Mouse (Mus musculus): Measurements from ENCODE around the gene Speer4f2. TPM values are rescaled to one million over a fixed set of nuclear protein-coding genes. Genes with fewer than 3 reads are reported as not detected.
"Not testable (repeated sequence)": the region's sequence is repeated elsewhere in the genome, so short reads cannot be mapped to it uniquely, and the experiment has no call there.

Speer4f2 gene
- not detected in 2 replicates for polyA plus RNA-seq (2015; fragmentation: Nextera tagmentation; extraction: Ambion mirVana)

DNA sequence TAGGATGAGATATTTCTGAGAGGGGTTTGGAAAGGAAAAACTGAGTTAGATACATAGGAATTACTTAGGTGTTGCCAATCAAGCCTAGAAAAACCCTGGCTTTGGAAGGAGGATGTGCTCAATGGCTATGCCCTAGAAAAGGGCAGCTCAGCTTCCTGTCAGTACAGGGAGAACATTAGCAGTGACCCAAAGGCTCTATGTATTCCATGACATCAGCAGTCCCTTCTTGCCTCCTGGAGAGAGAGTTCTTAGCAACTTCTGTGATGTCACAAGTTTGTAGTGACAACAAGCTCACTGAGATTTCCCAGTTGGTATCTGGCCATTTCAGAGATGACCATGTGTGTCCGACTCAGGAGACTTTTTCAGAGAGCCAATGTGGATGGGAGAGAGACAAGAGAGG lies at the start of gene Speer4f2:
Speer4f2 (plus strand) TSS at position 301 of the 400 bp plus-strand sequence.
- 92% methylated on average over 1 of the region's 1 CpGs for WGBS
- H3K27ac ChIP-seq (ENCODE audit: low read length); H3K9me3 ChIP-seq (ENCODE audit: low read length); ATAC-seq; H3K27me3 ChIP-seq (replicated peaks; ENCODE audit: insufficient read depth, low read length); H3K36me3 ChIP-seq (ENCODE audit: insufficient read depth, low read length); H3K9ac ChIP-seq (replicated peaks; ENCODE audit: low read depth); DNase-seq (ENCODE audit: low spot score); H3K4me3 ChIP-seq (ENCODE audit: low read depth, low read length); H3K4me2 ChIP-seq (replicated peaks; ENCODE audit: low read depth, low read length); H3K4me1 ChIP-seq (ENCODE audit: insufficient read depth, low read depth, low read length): not testable (repeated sequence)

DNA sequence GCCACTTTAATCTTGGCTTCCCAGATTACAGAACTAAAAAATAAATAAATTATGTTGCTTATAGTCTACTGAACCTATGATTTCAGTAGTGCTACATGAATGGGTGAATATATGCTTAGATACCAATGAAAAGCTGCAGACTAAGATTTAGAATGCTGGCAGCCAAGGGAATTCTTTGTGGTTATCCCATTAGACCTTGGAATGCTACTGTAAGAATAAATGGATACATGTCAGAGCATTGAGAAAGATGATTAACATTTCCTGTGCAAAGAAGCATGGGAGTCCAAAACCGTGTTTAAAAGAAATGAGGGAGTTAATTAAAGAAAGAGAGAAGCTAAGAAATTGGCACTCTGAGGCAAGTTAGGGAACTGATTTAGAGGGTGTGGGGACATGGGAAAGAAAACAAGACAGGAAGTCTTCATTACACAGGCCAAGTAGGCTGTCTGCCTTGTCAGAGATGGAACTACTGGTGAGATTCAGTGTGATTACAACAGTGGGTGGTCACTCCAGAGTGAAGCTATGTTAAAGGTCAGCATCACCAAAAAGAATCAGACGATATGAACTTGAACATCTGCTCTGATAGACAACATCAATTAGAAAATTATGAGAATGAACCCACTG lies 43.9 kb upstream of the Speer4f2 start:
- no peak overlapping the region for H3K9ac ChIP-seq (replicated peaks; ENCODE audit: low read depth)
- H3K4me1 ChIP-seq (ENCODE audit: insufficient read depth, low read depth, low read length), result no peaks in the 10 kb centered on the region
- ATAC-seq (no peak), DNase-seq (ENCODE audit: low spot score) (no peak)
- H3K36me3 ChIP-seq (ENCODE audit: insufficient read depth, low read length), result no peaks in the 10 kb centered on the region
- H3K27ac ChIP-seq (ENCODE audit: low read length), result no peak overlapping the region
- H3K9me3 ChIP-seq (ENCODE audit: low read length), result no peaks in the 10 kb centered on the region
- no peak overlapping the region for H3K4me3 ChIP-seq (ENCODE audit: low read depth, low read length)
- 40% methylated on average over 2 of the region's 2 CpGs for WGBS
- H3K27me3 ChIP-seq (replicated peaks; ENCODE audit: insufficient read depth, low read length), result no peaks in the 10 kb centered on the region
- no peak overlapping the region for H3K4me2 ChIP-seq (replicated peaks; ENCODE audit: low read depth, low read length)
- no peak for TF ChIP-seq CTCF (IDR thresholded peaks at IDR 0.05)
- no peak for TF ChIP-seq EP300 (IDR thresholded peaks at IDR 0.05)

DNA sequence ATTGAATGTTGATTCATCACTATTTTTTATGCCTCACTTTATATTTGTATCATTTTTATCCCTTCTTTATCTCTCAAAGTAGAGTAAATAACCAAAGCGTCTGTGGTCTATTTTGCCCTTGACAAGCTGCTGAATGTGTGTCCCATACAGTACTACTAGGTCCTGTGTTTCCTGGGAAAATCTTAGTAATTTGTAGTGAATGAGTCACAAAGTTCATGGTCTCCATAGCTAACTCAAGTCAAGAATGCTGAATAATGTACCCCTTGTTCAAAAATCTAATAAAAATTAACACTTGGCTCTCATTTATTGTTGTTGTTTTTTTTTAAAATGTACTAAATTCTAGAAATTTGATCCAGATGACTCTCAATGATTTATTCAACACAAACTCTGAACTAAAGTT lies 38.1 kb upstream of the Speer4f2 start:
- WGBS, result 69% methylated on average over 1 of the region's 1 CpGs
- no peak for TF ChIP-seq EP300 (IDR thresholded peaks at IDR 0.05)
- no peak for TF ChIP-seq CTCF (IDR thresholded peaks at IDR 0.05)
- no peaks in the 10 kb centered on the region for H3K27me3 ChIP-seq (replicated peaks; ENCODE audit: insufficient read depth, low read length)
- no peaks in the 10 kb centered on the region for H3K36me3 ChIP-seq (ENCODE audit: insufficient read depth, low read length)
- no peaks in the 10 kb centered on the region for H3K4me1 ChIP-seq (ENCODE audit: insufficient read depth, low read depth, low read length)
- no peak overlapping the region for H3K27ac ChIP-seq (ENCODE audit: low read length)
- no peak overlapping the region for H3K4me3 ChIP-seq (ENCODE audit: low read depth, low read length)
- H3K4me2 ChIP-seq (replicated peaks; ENCODE audit: low read depth, low read length), result no peak overlapping the region
- H3K9ac ChIP-seq (replicated peaks; ENCODE audit: low read depth), result no peak overlapping the region
- H3K9me3 ChIP-seq (ENCODE audit: low read length), result no peaks in the 10 kb centered on the region
- DNase-seq (ENCODE audit: low spot score) (no peak), ATAC-seq (no peak)

DNA sequence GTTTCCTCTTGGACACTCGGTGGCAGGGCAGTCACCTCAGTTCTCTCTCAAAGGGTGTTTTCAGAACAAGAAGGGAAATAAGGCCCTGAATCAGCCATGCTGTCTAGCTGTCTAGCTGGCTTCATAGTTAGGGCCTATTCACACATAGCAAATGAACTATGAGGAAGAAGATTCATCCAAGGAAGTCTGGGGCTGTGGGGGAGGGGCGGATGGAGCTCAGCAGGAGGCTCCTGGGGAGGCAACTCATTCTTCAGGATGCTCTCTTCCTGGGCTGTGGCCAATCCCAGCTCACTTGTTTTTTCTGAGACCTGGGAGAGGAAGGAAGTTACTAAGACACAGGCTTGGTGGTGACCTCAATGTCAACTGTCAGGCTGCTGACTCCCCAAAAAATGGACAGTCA lies 27.2 kb upstream of the Speer4f2 start:
- H3K4me1 ChIP-seq (ENCODE audit: insufficient read depth, low read depth, low read length); H3K27me3 ChIP-seq (replicated peaks; ENCODE audit: insufficient read depth, low read length); H3K4me3 ChIP-seq (ENCODE audit: low read depth, low read length); H3K9me3 ChIP-seq (ENCODE audit: low read length); DNase-seq (ENCODE audit: low spot score); H3K36me3 ChIP-seq (ENCODE audit: insufficient read depth, low read length); H3K4me2 ChIP-seq (replicated peaks; ENCODE audit: low read depth, low read length); ATAC-seq; H3K27ac ChIP-seq (ENCODE audit: low read length); H3K9ac ChIP-seq (replicated peaks; ENCODE audit: low read depth): not testable (repeated sequence)
- WGBS, result 71% methylated on average over 2 of the region's 2 CpGs

DNA sequence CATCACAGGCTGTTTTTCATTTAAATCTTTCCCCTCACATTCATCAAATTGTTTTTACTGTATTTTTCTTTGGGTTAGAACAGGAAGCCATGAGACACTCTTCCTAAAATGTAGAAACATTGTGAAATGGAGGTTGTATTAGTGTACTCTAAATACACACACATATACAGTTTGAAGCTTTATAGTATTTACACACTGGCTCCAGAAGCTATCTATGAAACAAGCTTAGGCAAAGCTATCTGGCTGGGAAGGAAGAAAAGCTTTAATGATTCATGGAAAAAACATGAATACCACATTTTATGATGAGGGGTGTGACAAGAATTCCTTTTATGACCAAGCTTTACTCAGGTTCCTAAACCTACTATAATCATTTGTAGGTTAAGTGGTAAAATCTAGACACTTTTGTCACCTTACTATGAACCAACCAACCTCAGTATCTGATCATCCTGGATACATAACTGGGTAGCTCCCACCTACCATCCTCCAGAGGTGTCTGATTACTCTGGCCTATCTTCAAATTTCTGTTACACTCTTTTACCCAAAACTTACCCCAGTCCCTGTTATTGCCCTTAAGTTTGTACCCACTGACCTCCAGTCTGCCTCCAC lies 13.5 kb upstream of the Speer4f2 start:
- ATAC-seq, result no peak
- Histone ChIP-seq H3K36me3 (ENCODE audit: insufficient read depth, low read length) (no peaks in the 10 kb centered on the region), H3K9ac (replicated peaks; ENCODE audit: low read depth) (no peak overlapping the region), H3K27ac (ENCODE audit: low read length) (no peak overlapping the region), H3K4me3 (ENCODE audit: low read depth, low read length) (no peak overlapping the region), H3K4me2 (replicated peaks; ENCODE audit: low read depth, low read length) (no peak overlapping the region), H3K27me3 (replicated peaks; ENCODE audit: insufficient read depth, low read length) (no peaks in the 10 kb centered on the region), H3K4me1 (ENCODE audit: insufficient read depth, low read depth, low read length) (no peaks in the 10 kb centered on the region), H3K9me3 (ENCODE audit: low read length) (no peaks in the 10 kb centered on the region)
- DNase-seq (ENCODE audit: low spot score), result no peak
- TF ChIP-seq CTCF (IDR thresholded peaks at IDR 0.05), result no peak
- TF ChIP-seq EP300 (IDR thresholded peaks at IDR 0.05), result no peak

DNA sequence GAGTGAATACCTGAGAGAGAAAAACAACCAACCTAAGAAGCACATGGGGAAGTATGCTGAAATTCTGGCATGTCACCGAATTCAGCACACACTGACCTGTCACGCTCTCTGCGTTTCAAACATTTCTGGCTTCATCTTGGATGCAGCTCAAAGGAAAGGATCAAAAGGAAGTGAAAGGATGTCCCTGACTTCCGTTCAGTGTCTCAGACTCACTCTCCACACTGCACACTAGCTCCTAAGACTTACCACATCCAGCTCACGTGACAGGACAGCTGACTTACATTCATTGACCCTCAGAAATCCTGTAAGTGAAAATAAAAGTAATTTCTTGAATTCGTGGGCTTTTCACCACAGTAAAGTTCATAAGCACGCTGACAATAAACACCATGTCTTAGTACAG lies 16.9 kb downstream of the Speer4f2 start:
- Histone ChIP-seq H3K4me2 (replicated peaks; ENCODE audit: low read depth, low read length) (0 out of 2 replicates have a peak overlapping the region, but pooled peaks have one; percentile 12), H3K9ac (replicated peaks; ENCODE audit: low read depth) (no peak overlapping the region), H3K4me3 (ENCODE audit: low read depth, low read length) (no peak overlapping the region), H3K27ac (ENCODE audit: low read length) (no peak overlapping the region), H3K27me3 (replicated peaks; ENCODE audit: insufficient read depth, low read length) (no peaks in the 10 kb centered on the region), H3K9me3 (ENCODE audit: low read length) (no peaks in the 10 kb centered on the region), H3K4me1 (ENCODE audit: insufficient read depth, low read depth, low read length) (no peaks in the 10 kb centered on the region; the same call in 1 of the 2 replicates), H3K36me3 (ENCODE audit: insufficient read depth, low read length) (no peaks in the 10 kb centered on the region)
- DNase-seq (ENCODE audit: low spot score), result peak; percentile 19
- 34% methylated on average over 7 of the region's 7 CpGs for WGBS
- no peak for TF ChIP-seq CTCF (IDR thresholded peaks at IDR 0.05)
- ATAC-seq, result no peak

Measured in lung, postnatal 0 days (tissue).